Mouse (Mus musculus) frontal cortex, adult (tissue): ENCODE results near the gene Rasgrp2.

Experiments used
- ATAC-seq: cut with Nextera tagmentation; 2 replicates; pipeline ENCODE4 v1.9.2; 2017; ENCODE audit warnings: mild to moderate bottlenecking, moderate library complexity, mixed read lengths; ENCODE audit not compliant: low TSS enrichment

The Rasgrp2 gene

DNA sequence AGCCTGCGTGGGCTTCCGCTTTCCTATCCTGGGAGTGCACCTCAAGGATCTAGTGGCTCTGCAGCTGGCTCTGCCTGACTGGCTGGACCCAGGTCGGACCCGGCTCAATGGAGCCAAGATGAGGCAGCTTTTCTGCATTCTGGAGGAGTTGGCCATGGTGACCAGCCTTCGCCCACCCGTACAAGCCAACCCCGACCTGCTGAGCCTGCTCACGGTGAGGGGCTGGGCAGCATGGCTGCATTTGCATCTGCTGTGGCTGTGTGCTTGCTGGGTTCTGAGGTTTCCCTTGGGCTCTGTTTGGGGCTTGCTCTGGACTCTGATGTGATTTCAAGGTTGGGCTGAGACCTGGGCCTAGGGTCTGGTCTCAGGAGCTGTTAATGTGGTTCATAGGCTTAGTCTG lies 8.0 kb downstream of the Rasgrp2 start:
- no peak for ATAC-seq

DNA sequence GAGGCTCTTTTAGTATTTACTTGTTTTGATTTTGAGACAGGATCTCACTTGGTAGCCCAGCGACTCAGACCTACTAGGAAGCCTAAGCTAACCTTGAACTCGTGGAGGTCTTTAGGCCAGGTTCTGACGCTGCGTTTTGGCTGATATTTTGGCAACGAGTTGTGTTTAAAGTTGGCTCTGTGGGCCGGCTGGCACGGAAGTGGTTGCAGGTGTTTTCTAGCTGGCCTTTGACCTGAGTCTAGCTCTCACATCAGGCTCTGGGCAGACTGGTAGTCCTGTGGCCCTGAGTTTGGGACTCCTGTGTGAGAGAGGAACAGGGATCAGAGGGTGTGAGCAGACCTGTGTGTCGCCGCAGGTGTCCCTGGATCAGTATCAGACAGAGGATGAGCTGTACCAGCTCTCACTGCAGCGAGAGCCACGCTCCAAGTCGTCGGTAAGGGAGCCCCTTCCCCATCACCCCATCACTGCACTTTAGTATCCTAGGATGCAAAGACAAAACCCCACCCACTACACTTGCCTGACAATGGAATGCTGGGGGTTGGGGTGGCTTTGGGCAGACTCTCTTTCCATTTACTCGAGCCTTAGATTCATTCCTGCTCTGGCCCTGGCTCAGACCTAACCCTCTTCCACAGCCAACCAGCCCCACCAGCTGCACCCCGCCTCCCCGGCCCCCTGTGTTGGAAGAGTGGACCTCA lies 8.8 kb downstream of the Rasgrp2 start:
- ATAC-seq: no peak

DNA sequence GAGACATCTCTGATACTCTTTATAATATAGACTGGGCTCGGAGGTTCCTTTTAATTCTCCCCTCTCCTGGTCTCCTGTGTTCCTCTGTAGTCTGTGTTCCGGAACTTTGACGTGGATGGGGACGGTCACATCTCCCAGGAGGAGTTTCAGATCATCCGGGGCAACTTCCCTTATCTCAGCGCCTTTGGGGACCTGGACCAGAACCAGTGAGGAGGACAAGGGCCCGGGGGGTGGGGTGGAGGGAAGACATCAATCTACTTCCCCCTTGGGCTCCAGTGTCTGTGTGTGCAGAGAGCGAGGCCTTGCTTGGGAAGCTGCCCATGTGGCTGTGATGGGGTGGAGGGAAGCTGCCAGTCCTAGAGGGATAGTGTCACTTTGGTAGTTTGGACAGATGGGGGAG lies 9.6 kb downstream of the Rasgrp2 start:
- ATAC-seq: no peak

DNA sequence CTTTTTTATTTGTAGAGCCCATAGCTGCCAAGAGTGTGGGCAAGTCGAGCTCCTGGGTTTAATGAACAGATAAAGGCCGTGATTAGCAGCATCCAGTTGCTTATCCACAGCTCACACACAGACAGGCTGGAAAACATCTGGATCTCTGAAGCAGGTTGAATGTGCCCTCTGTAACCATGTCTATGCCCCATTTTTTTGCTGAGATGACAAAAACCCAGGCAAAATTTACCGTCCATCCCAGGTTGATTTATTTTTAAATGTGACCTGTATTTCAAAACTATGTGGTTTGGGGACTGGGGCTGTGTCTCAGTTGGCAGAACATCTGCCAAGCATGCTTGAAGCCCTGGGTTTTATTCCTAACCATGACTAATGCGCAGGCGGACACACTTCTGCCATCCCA lies 10.0 kb downstream of the Rasgrp2 start:
- no peak for ATAC-seq

DNA sequence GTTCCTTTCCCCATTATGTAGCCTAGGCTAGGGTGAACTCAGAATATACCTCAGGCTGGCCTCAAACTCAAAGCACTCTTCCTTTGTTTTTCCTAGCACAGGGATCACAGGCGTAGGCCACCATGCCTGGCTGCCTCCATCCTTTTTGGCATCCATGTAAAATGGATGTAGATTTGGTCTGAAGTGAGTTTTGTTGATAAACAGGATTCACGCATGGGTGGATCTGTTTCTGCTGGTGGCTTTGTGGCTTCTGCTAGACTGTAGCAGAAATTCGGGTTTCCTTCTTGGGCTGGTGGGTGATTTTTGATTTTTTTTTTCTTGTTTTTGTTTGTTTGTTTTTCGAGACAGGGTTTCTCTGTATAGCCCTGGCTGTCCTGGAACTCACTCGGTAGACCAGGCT lies 10.8 kb downstream of the Rasgrp2 start:
- ATAC-seq: no peak

DNA sequence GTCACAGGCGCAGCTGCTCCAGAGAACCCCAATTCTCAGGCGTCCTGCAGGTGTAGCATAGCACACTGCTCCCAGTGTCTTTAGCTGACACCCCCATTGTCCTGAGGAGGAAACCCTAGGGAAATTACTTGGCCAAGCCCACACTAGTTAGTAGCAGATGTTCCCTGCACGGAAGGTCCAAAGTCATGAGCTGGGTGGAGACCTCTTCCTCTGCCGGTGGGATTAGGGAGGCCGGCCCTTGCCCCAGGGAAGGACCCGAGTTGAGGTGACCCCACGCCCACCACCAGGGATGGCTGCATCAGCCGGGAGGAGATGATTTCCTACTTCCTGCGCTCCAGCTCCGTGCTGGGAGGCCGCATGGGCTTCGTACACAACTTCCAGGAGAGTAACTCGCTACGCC lies 13.7 kb downstream of the Rasgrp2 start:
- no peak for ATAC-seq

DNA sequence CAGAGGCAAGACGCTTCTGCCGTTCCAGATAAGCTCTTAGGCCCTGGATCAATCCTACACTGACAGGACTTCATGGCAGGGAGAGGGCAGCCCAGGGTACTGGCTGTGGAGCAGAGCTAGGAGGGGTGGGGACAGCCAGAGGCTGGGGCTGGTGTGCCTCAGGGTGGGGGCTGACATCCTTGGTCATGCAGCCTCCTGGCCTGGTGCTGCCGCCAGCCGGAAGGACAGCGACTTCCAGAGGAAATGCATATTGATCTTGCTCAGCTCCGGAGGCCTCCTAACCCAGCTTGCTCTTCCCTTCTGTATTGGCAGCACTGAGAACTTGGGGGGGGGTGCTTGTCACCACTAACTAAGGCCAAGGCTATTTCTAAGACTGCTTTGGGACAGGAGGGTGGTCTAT lies 16.3 kb downstream of the Rasgrp2 start:
- no peak for ATAC-seq

DNA sequence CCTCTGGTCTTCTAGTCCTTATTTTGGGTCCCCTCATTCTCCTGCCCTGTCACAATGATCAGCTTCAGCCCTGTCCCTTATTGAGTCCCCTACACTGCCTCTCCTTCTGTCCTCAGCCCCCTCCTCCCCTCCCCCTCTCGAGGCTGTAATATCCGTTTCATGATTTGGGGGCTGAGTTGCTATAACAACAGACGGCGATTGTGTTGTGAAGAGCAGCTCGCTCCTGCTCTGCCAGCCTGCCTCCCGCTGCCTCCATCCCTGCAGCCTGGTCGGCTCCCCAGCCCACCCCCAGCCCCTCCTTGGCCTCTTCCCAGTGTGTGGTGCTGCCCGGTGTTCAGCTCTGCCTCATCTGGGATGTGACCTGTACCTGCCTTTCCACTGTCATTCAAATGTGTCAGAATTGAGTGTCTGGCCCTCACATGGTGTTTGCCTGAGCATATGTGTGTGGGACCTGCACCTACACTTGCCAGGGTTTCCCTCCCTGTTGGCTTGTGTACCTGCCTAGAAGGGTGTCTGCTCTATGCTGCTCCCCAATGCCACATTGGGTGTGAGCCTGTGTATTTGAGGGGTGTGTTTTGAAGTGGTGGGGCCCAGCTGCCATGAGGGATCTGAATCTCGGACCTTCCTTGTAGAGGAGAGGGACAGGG lies 17.1 kb downstream of the Rasgrp2 start:
- no peak for ATAC-seq

DNA sequence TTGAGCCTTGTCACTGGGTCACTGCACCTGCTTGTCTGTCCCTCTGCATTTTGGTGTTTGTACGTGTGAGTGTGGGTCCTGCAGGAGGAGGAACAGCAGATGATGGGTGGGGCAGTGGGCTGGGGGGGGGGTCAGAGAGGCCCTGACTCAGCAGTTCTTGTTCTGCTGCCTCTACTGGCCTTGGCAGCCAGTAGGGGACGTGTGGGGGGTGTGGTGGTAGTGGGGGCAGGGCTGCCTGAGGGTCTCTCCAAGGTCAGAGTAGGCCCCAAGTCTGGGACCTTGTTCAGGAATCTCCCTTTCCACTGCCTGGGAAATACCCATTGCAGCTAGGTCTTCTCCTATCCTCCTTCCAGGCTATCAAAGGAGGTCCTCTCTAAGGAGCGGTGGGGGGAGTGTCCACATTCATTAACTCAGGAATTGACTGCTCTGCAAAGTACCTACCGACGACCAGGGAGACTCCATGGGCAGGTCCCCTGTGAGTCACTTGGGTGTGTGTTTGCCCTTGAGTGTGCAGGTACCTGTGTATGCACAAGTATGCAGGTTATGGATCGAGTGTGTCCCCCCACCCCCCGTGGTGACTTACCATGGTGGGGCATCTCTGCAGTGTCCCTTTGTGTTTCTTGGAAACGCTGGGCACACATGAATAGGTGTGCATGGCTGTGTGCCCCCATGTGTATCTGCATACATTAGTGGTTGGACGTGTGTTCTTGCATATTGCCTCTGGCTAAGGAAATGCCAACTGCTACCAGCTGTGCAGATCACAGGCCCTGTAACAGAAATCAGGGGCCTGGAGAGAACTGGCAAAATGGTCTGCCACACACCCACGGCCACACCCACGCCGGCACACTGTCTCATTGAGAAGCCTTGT lies 18.0 kb downstream of the Rasgrp2 start:
- ATAC-seq: no peak

DNA sequence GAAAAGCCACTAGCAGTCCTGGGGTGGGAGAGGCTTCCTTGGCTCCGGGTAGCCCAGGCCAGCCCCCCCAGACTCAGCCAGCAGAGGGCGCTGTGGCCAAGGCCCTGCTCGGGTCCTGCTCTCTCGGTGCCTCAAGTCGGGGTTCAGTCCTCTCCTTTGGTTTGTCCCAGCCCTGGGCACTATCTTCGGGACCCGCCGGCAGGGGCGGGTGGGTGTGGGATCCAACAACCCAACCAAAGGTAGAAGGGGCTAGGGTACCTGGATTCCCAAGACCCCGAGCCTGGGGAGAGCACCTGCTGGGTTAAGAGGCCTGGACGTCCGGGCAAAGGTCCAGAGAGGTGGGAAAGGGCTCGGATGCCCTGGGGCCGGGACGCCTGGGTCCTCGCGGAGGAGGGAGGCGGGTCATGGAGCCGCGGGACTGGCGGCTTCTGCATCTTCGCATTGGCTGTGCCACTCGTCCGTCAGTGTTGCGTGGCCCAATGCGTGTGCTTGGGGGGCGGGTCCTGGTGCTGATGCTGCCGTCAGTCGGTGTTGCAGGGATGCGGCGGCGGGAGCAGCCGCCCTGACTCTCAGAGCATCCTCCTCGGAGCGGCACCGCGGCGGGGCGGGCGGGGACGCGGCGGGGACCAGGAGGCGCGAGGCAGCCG lies 19.2 kb downstream of the Rasgrp2 start, which contains the start of gene Nrxn2:
Gene Nrxn2, plus strand, starts transcription at position 499 of the 647 bp plus-strand sequence.
- peak; percentile 87 for ATAC-seq

DNA sequence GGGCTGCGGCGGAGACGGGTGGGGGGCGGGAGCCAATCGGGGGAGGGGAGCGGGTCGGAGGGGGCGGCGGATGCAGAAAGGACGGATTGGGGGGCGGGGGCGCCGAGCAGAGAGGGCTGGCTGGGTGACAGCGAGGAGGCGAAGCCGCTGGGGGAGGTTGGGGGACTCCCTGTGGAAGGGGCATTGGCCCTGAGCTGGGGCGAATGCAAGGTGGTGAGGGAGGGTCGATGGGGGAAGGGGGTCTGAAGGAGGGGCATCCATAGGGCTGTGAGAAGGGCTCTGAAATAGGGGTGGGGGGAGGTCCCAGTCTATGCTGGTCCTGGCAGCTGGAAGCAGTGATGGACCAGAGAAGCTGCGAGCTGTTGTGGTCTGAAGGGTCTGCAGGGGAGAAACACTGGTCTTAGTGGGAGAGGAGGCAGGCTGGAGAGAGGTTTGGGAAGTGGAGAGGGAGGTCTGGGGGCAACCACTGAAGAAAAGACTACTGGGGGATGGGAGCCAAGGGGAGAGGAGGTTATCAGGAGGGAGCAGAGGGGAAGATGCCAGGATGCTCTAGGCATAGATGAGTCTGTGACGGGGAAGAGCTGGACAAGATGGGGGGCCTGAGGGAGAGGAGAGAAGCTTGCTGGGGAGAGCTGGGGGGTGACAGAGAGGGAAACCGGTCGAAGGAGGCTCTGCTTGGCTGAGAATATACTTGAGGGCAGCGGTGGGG lies 20.0 kb downstream of the Rasgrp2 start:
- no peak for ATAC-seq

DNA sequence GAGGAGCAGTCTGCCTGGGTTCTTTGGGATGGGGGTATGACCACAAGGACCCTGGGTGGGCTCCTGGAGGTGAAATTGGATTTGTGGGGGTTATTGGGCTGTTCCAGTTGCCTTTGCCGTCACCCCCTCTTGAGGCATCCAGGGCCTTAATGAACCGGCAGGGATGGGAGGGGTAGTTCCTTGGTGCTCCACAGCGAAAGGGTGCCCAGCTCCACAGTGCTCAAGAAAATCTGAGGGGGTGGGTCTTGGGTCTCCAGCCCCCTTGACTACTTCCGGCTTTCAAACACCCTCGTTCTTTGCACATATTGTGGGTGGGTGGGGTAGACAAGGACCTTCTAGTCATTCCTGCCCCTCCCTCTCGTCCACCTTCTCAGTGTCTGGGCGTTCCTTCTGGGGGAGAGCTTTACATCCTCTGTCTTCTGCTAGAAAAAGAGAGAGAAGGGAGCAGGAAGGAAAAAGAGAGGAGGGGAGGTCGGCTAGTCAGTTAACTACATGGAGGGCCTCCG lies 20.7 kb downstream of the Rasgrp2 start:
- no peak for ATAC-seq

DNA sequence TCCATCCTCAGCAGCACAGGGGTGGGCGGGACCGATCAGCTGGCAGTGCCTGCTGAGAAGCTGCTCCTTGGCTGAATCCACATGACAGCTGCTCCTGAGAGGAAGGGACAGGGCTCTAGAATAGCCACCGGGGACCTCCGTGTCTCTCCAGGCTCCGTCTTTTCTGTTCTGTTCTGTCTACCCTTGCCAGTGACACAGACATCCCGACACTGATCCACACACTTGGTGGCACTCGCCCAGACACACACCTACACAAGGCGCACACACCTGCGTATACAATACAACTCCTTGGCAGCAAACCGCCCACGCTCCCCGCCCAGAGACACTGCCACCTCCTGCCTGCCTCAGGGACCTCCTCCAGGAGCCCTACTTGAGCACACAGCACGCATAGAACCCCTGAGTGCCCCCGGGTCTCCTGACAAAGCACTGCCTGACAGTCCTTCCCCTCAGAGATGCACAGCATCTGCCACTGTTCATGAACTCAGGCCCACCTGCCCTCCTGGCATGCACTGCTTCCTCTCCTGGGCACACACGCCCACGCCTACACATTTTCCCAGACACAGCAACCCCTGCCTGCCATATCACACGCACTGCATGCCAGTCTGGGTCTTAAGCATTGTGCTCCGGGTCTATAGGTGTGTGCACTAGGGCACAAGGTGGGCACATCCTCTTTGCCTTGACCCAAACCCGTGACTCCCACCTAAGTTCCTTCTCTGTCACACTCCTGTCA lies 21.5 kb downstream of the Rasgrp2 start:
- ATAC-seq: no peak

DNA sequence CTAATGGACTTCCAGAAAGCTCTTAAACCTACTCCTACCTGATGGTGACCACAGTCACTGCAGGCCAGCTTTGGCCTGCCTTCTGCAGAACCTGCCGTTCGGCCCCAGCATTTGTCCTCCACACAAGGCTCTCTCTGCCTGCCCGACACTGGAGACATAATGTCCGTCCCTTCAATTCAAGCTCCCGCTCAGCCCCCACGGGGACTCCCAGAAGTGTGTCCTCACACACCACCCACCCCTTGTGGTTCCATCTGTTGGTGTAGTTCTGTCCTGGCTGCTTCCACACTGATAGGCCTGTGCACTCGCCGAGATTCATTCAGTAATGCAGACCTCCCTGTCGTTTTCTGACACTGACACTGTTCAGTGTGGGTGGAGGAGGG lies 22.1 kb downstream of the Rasgrp2 start:
- ATAC-seq: peak; percentile 10; the same call in 1 of the 2 replicates

DNA sequence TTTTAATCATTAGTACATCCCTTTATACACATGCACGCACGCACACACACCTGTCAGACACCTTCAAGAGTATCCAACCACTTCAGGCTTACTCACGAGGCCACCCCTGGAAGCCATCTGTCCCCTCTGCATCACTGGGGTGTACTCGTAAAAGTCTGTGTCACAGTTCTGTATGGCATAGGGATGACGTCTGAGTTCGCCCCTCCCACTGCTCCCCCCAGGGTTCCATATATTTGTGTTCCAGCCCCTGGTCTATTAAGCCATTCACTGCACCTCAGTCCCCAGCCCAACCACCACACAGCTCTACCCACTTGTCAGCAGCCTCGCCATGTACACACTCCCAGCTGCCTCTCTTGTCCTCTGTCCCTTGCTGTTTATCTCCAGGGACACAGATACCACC lies 22.9 kb downstream of the Rasgrp2 start:
- no peak for ATAC-seq

DNA sequence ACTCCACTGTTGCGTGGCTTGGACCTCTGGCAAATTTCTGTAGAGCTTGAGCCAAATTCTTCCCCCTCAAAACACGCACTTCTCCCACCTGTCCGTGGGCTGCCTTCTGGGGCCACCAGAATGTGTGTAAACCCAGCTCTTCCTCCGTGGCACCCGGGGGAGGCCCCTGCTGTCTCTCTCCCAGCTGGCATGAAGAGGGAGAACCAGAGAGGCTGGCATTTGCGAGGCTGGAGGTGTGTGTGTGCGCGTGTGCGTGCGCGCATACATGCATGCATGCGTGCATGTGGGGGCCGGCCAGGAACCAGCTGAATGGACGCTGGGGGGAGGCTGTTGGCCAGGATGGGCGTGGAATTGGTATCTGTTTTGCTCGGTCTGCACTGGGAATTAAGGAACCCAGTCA lies 24.1 kb downstream of the Rasgrp2 start:
- peak; percentile 24; the same call in 1 of the 2 replicates for ATAC-seq

DNA sequence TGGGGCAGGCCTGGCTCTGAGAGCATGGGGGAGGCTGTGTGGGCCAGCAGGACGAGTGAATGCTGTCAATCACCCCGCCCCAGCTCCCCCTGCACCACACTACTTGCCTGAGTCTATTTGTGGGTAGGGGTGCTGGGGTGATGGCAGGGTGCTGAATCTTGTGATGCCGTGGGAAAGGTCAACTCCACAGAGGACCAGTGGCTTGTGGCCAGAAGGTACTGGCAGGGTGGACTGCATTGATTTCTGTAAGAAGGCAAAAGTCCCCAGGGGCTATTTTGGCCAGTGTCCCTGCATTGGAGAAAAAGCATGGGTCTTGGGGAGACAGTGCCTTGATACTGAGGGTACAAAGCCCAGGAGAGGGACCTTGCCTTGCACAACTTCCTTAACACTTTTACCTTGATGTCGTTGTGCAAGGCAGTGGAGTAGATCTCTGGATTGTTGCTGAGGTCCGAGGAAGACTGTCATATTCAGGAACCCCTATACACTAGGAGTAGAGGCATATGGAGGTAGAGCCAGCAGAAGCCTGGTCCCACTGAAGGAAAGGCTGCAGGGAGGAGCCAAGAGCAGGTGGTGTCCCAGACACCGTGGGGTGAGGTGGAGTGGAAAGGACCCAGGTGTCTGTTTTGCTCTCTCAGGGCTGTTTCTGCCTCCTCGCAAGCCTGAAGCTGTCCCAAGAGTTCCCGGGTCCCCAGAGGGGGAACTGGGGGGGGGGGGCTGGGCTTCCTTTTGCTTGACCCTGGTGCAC lies 25.2 kb downstream of the Rasgrp2 start:
- ATAC-seq: no peak

DNA sequence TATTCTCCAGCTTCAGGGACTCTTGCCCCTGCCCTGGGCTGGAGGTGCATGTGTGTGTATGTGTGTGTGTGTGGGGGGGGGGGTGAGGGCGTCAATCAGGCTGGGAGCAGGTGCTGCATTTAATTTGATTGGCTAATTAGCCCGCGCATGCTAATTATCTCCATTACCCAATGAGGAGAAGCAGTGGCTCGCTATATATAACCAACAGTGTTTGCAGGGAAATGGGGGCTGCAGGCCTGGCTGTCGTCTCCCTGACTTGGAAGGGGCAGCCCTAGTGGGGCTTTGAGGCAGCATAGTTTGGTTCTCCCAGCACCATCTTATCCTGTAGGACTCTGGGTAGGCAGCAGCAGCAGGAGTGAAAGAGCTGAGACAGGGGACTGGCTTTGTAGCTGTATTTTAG lies 26.5 kb downstream of the Rasgrp2 start:
- no peak for ATAC-seq

DNA sequence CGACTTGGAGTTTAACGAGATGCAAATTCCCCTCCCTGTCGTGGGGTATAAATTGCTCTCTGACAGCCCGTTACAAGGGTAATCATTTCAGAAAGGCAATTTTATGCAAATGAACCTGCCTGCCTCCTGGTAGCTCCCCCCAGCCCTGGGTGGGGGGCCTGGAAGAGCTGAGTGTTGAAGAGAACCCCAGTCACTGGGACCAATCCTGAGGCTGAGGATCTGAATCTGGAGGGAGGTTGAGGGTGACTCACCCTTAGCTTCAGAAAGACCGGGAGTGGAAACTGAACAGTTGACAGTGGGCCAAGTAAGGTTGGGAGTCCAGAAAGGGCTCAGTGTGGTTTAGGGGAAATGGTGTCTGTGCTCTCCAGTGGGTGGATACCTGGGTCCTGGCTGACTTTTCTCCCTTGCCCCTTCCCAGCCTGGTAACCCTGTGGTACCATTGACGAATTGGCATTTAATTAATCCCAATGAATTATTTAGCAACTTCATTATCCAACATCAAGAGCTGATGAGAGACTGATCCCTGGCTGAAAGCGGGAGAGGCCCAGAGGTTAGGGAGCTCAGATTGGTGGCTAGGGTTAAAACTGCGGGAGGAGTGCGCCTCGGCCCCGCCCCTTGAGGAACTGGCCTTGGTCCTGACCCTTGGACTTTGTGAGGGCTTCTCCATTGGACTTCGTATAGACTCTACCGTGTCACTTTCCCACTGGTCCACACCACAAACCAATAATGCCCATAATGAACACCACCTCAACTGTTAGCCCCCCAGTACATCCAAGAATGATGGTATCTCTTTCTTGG lies 27.8 kb downstream of the Rasgrp2 start:
- no peak for ATAC-seq
